Mouse (Mus musculus) liver, embryonic 14.5 days (tissue): Measurements from ENCODE around the gene Pald1.

ENCODE experiments used
- CTCF ChIP-seq: IDR thresholded peaks from 2 replicates; pipeline ENCODE4 v1.5.1; 2016; ENCODE audit warnings: antibody characterized with exemption, low read depth, control low read depth
- EP300 ChIP-seq: IDR thresholded peaks from 2 replicates; pipeline ENCODE4 v1.6.1; 2016; ENCODE audit warnings: antibody characterized with exemption, low read depth

GRCm38 (mm10) chr10:61418131-61418900 lies 35.0 kb upstream of the Pald1 start:
- TF ChIP-seq CTCF (no peak), EP300 (no peak)
